Mouse (Mus musculus): ENCODE data around the gene Tm6sf2.
"Not testable (repeated sequence)": the region's sequence is repeated elsewhere in the genome, so short reads cannot be mapped to it uniquely, and the experiment has no call there.

Gene Tm6sf2

DNA sequence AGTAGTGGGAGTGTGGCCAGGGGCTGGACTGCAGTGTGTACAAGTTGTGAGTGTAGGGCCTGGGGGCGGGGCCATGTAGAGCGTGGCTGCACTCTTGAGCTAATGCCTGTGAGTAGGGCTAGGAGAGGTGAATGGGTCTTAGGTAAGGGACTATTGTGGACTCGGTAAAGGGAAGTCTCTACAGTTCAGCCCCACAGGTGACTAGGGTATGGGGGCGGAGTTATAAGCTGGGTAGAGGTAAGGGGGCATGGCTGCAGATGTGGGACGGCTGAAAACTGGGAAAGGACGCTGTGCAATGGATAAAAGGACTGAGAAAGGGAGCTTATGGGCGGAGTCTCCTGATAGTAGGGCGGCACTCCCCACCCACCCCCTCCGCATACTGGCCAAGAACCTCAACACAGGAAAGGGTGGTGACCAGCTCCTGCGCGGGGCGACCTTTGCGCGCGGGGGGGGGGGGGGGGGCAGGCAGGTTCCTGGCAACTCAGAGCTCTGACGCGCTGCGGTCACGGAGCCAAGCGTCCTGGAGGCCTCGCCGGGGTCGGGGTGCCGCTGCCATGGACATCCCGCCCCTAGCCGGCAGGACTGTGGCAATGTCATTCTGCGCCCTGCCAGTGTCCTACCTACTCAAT, at the start of gene Tm6sf2:
Tm6sf2 (plus strand) TSS at position 484 of the 629 bp plus-strand sequence.
- DNase-seq = no peak

- DNase-seq = no peak
Observed at GRCm38 (mm10) chr8:70023596-70023995, 49.1 kb upstream of the Tm6sf2 start.

GRCm38 (mm10) chr8:70026151-70026550, 46.6 kb upstream of the Tm6sf2 start:
- no peak for DNase-seq

GRCm38 (mm10) chr8:70030255-70030654, 42.5 kb upstream of the Tm6sf2 start:
- DNase-seq = no peak

GRCm38 (mm10) chr8:70037994-70038393, 34.7 kb upstream of the Tm6sf2 start:
- DNase-seq = no peak

DNA sequence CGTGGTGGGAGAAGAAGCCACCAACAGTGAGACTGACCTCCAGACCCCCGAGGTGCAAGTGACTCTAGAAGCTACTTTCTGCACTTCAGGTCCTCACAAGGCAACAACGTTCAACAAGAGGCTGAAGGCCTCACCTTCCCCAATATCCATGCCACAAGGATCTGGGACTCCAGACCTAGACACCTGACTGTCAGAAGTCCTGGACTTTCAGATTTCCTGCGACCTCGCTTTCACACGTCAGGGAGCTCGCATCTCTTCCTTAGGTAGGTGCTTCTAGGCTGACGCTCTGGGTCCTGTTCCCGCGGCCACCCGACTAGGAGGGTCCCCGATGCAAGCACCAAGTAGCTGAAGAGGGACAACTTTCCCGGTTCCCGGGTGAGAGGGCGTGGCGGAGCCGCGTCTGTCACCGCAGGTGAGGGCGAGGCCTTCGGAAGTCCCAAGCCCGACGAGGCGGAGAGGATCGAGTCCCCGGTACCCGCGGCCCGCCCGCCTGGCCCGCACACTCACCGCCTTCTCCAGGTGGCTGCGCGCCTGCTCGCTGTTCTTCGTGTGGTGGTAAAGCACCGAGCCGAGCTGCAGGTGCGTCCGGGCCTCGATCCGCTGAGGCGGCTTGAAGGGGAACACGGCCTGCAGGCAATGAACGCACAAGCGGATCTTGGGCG, 30.7 kb upstream of the Tm6sf2 start:
- DNase-seq = peak; percentile 66

- DNase-seq = peak; percentile 96
Observed at GRCm38 (mm10) chr8:70042583-70043455, 29.9 kb upstream of the Tm6sf2 start, which contains the start of the genes Mau2 and Sugp1. Gene Mau2, minus strand, starts transcription at chr8:70042734. Gene Sugp1, plus strand, starts transcription at chr8:70042813.

- peak; percentile 42 for DNase-seq
Observed at GRCm38 (mm10) chr8:70043996-70044395, 28.7 kb upstream of the Tm6sf2 start.

DNA sequence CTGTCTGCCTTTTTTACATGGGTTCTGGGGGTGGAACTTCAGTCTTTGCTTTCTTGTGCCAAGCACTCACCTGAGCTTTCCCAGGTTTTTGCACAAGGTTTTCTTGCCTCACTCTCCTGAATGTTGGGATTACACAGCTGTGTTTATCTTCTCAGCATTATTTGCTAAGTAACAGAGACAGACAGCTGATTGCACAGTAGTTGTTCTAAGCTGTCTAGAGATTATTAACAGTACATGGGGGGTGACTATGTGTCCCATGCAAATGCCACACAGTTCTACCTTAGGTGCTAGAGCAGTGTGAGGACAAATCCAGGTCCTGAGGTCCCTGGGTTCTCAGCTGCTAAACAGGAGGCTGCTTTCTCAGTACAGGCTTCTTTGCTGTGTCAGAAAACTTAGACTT, 23.1 kb upstream of the Tm6sf2 start:
- DNase-seq = no peak

DNA sequence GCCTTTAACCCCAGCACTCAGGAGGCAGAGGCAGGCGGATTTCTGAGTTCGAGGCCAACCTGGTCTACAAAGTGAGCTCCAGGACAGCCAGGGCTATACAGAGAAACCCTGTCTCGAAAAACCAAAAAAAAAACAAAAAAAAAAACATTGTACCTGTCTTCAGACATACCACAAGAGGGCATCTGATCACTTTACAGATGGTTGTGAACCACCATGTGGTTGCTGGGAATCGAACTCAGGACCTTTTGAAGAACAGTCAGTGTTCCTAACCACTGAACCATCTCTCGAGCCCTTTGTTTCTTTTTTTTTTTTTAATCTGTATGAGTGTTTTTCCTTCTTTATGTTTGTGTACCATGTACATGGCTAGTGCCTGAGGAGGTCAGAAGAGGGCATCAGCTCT, 22.3 kb upstream of the Tm6sf2 start:
- DNase-seq = not testable (repeated sequence)

- no peak for DNase-seq
Observed at GRCm38 (mm10) chr8:70057721-70058120, 15.0 kb upstream of the Tm6sf2 start.

DNA sequence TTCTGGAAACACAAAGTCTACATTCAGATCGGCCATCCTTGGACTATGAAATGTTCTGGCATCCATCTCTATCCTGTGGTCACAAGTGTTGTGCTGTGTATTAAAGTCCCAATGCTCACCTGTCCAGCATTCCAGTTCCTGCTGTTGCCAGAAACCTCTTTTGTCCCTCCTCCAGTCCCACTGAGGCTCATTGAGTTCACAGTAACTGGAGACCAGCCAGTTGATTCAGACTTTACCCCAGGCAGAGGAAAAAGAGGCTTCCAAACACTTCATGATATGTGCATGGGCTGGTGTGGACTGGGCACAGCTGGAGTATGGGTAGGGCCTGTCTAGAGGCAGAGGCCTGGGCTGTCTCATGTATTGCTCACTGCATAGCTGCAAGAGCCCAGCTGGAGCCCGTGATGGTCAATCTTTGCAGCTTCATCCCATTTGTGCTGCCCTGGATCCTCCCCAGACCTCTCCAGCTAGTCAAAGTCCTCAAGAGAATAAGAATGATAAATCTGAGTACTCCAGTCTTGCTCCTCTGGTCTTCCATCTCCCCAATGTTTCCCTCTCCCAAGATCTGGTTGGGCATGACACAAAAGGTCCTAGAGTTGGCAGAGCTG, 786 bp upstream of the Tm6sf2 start:
- no peak for DNase-seq

- no peak for DNase-seq
Observed at GRCm38 (mm10) chr8:70073120-70073519, 396 bp downstream of the Tm6sf2 start.

DNA sequence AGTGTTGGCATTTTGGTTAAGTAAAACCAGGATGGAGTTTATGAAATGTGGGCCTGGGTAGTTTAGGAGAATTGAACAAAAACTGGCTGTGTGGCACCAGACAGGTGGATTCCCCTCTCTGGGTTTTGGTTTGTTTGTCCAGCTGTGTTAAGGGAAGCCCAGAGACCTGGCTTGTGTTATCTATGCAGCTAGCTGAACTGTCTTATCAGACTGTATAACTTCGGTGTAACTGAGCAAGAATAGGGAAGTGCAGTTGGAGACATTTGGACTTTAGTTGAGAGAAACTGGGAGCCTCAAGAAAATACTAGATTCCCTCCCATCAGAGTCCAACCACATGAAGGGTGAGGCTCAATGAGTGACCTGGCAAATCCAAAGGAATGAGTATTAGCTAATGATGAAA, 958 bp downstream of the Tm6sf2 start:
- no peak for DNase-seq

- peak; percentile 47 for DNase-seq
Observed at GRCm38 (mm10) chr8:70081976-70082375, 9.3 kb downstream of the Tm6sf2 start.

- DNase-seq = peak; percentile 93
Observed at GRCm38 (mm10) chr8:70083285-70083684, 10.6 kb downstream of the Tm6sf2 start, which contains the start of gene Hapln4. Gene Hapln4, plus strand, starts transcription at chr8:70083457.

GRCm38 (mm10) chr8:70084191-70085065, 11.7 kb downstream of the Tm6sf2 start:
- DNase-seq = peak; percentile 69

DNA sequence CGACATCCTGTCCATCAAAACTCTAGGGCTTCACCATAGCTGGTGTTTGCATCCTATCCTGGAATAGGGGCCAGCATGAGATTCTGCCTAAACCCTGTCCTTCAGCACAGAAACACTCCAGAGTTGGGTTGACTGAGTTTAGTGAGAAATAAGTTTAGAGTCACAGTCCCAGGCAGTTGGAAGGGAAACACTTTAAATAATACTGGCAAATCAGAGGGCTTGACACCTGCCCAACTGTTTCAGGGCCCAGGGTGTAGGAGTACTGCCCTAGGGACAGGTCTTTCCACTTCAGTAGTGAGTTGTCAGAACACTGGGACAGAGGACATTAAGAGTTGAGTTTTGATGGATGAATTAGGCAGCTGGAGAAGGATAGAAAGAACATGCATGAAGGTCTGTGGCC, 13.4 kb downstream of the Tm6sf2 start:
- no peak for DNase-seq

DNA sequence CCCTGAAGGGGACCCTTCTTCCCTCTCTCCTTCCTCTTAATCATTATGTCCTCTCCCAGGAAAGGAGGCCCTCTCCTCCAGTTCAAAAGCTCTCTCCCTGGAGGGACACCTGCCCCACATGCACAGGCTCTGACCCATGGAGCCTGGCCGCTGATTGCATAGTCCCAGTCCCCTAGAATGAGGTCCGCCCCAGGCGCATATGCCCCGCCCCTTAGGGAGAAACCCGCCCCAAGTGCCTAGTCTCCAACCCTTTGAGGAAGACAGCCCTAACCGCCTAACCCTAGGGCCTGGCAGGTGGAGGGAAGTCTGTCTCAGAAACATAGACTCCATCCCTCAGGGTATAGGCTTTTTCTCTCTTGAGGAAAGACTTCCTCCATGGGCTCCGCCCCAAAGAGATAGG, 14.5 kb downstream of the Tm6sf2 start:
- DNase-seq = no peak

GRCm38 (mm10) chr8:70087836-70088650, 15.3 kb downstream of the Tm6sf2 start:
- peak; percentile 55 for DNase-seq

All from cerebellum, adult 9-11 months (tissue).